Mouse (Mus musculus): Measurements from ENCODE around the gene Igf1. TPM values are rescaled to one million over a fixed set of nuclear protein-coding genes. Genes with fewer than 3 reads are reported as not detected.

Igf1 gene
- under 1 TPM; 0.43 to 0.58 TPM for polyA plus RNA-seq (2017; shearing (Covaris generic))

DNA sequence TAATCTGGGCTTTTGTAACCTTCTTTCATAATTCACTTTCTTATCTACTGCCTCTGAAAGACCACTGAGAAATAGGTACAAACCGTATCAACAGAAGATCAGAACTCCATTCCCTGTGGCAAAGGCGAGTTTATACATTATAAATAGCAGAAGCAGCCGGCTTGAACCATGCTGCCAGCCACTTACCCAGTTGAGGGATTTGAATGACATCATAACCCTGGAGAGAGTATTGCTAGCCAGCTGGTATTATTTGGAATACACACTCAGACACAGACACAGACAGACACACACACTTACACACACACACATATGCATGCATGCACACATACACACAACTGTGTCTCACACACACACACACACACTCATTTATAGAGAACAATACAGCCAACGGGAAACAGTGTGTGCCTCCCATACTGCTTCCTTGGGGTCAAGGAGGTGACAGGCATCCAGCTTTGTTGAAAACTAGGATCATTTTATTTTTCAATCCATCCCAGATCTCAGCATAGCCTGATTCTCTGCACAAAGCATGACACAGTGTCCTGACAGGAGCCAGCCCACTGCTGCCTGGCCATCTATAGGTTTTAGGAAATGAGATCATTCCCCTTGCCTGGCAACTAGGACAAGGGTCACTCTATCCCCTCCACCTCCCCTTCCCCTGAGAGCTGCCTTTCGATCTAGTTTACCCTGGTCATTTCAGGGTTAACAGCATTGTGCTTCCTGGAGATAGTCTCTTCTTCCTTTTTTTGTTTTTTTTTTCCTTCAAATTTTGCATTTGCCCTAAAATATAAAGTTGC lies at the start of gene Igf1:
Gene Igf1 (plus strand): TSS at position 253 of the 794 bp plus-strand sequence.
- no peak for ATAC-seq

DNA sequence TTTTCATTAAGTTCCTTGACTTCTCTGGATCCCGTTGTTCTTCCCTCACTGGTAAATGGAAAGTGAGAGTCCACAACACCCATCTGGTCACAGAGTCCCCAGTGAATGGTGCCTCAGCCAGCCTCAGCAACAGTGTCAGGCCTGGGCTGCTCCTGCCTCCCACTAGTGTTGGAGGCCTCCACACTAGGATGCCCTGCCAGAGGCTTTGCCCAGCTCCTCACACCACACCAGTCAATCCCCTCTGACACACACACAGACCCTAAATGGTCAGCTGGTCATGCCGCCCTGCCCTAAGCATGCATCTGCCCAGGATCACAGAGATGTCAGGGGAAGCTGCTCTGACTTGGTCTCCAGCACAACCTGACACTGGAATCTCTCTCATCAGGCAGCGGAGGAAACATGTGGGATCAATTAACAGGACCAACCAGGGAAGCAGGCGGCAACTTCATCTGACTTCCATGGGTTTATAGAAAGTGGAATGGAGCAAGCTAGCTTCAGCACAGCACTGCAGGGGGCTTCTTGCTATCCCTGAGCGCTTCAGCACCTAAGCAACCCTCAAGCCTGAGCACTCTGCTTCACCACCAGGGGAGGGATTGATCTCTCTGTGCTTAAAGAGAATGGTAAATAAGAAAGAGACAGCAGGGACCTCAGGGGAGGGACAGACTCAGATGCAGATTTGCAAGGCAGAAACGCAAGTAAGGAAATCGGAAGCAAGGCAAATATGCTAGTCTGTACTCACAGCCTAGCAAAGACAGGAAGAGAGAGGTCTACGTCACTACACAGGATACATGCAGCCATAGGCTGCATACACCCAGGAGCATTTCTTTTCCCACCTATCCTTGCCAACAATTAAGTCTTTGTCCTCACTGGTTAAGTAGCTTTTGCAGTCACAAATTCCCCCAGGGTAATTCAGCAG lies 45.6 kb upstream of the Igf1 start:
- ATAC-seq, result no peak

DNA sequence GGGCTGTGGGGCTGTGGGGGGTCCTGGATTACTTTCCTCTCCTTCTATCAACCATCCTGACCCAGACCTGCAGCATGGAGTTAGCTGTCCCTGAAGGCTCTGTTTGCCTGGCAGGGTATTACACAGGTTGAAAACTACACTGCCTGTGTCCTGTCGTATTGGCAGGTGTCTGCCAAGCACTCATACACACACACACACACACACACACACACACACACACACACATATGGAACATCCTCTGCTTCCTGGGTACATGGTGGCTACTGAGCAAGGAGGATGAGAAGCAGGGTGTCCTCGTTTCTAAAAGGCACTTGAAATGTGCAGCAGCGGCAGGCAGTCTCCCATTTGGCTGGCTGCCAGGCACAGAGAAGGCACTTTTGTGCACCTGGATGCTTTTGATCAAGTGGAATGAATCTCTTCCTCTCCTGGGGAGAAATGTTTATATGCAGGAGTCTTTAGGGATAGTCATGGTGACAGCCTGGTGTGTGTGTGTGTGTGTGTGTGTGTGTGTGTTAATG lies 44.9 kb upstream of the Igf1 start:
- ATAC-seq, result no peak

DNA sequence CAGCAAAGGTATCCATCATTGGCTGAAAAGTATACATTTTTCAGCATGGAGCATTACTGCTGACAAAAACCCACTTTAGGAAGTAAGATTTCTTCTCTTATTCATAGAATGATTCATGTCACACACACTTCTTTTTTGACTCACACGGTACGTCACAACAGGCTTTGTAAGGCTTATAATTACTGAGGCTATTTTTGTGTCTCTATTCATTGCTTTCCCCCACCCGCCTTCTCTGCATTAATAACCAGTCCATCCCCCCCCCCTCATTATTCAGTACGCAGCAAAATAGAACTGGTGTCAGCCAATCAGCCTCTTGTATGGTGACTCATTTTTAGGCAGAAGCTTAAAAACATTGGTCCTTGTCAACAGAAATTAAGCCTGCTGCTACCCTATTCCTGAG lies 41.2 kb upstream of the Igf1 start:
- no peak for ATAC-seq

GRCm38 (mm10) chr10:87817786-87818185 lies 40.3 kb upstream of the Igf1 start:
- ATAC-seq, result no peak

GRCm38 (mm10) chr10:87821906-87822305 lies 36.2 kb upstream of the Igf1 start:
- ATAC-seq, result no peak

GRCm38 (mm10) chr10:87830012-87830411 lies 28.1 kb upstream of the Igf1 start:
- no peak for ATAC-seq

DNA sequence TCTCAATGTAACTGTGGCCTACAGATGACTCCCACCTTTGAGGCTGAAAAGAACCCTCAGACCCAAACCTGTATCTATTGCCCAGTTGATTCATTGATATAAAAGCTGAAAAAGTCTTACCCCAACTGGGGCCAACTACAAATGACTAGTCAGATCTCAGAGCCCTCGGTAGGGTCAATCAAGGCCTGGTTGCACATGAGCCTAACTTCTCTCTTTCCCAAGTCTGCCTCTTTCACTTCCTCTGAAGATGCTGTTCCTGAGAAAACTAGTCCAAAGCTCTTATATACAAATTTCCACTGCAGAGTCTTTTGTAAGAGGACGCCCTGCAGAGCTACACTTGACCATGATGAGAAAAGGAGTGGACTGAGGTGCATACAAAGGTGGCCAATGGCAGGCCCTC lies 27.4 kb upstream of the Igf1 start:
- ATAC-seq, result no peak

- no peak for ATAC-seq
Measured at GRCm38 (mm10) chr10:87832101-87832500, 26.0 kb upstream of the Igf1 start.

DNA sequence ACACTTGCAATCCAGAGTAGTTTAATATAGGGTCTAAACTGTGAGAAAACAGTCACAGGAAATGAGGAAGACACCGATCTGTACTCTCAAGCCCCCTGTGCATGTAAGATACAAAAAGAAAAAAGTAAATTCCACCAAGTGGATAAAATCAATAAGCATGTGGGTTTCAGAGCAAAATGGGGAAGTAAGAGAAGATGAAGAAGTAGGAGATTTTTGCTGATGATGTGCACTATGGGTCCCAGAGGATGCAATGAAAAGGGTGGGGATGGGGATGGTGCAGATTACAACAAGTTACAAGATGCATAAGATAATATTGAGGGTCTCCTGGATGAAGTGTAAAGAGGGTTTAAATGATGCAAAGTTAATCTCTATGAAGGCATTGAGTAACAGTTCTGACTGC lies 18.6 kb upstream of the Igf1 start:
- ATAC-seq, result no peak

DNA sequence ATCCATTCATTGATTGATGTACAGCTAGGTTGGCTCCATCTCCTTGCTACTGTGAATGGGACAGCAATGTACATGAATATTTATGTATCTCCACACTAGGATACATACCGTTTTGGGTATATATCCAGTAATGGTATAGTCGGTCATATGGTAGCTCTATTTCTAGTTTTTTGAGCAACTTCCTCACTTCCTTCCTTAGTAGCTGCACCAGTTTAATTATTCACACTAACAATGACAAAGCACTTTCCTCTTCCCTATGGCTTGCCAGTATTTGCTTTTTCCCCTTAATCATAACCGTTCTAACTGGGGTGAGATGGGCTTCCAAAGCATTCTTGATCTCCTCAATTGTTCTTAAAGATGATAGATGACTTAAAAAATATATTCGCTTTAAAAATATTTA lies 15.6 kb upstream of the Igf1 start:
- no peak for ATAC-seq

DNA sequence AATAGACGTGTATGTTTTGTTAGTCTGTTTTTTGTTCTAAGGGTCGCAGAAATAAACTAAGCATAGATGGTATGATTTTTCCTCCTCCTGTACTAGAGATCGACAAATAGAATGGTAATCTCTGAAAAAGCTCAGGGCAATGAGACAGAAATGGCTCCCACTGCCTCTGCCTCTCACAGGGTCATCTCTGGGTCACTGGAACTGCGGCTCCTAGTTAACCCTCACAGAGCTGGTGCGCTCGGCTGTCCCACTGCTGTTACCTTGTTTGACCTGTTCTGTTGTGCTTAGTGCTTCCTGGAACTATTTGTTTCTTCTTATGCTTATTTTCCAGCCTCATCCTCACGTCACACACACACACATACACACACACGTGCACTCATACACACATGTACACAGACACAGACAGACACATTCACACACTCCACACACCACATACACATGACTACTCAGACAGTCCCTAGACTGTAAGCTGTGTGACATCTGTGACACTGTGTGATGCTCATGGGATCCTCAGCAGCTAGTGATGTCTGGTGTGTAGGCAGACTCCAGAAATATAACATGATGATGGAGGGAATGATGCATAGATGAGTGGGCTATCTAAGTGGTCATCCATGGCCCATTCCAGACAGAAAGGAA lies 13.0 kb upstream of the Igf1 start:
- ATAC-seq, result no peak

DNA sequence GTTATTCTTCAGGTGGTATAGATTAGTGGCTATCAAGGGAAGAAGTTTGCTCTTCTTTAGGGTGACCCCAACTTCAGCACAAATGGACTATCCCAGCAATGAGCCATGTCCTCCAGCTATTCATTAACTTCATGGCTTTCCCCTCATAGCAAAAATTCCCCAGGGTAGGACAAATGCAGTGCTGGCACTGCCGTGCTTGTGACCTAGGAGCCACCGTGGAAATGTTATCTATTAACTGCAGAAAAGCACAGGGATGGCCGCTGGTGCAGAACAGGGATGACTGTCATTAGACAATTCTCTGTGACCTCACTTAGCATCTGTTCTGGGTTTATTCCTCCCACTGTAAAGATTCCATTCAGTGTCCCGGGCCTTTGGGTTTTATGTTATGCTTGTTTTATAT lies 10.2 kb upstream of the Igf1 start:
- ATAC-seq, result no peak

GRCm38 (mm10) chr10:87848419-87848818 lies 9.6 kb upstream of the Igf1 start:
- ATAC-seq, result no peak

GRCm38 (mm10) chr10:87851492-87851891 lies 6.6 kb upstream of the Igf1 start:
- no peak for ATAC-seq

- ATAC-seq, result peak; percentile 37
Measured at GRCm38 (mm10) chr10:87854408-87854807, 3.7 kb upstream of the Igf1 start.

- ATAC-seq, result no peak
Measured at GRCm38 (mm10) chr10:87855423-87856122, 2.5 kb upstream of the Igf1 start.

DNA sequence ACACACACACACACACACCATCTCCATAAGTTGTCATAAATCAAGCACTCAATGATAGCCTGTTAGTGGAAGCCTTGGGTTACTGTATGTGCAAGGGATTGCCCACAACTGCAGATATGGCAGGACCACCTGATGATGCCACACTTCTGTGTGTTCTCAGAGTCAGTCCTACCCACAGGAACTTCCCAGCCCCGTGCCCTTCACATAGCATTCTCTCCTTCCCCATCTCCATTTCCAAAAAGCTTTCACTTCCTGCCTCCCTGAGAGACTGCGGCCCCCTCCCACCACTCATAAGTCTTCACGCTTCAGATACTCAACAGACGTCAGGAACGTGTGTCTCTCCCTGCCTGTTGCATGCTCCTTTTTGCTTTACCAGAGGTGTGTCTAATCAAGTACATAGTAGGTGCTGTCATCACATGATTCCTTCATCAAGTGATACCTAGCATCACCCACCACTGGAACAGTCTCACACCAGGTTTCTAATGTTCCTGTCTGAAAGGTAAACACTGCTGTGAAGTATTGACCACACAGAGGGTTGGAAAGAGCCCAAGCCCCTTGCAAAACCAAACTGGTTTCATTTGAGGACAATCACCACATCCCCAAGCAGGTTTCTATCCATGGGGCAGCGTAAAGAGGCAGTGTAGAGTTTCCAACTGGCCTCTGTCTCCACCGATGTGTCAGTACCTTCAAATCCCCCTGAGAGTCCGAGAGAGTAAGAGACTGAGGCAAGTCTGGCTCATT lies 680 bp upstream of the Igf1 start:
- no peak for ATAC-seq

GRCm38 (mm10) chr10:87858939-87859338 lies 874 bp downstream of the Igf1 start:
- no peak for ATAC-seq

GRCm38 (mm10) chr10:87859453-87859852 lies 1.4 kb downstream of the Igf1 start:
- ATAC-seq, result no peak

Measured in CD4-positive, CD25-positive, alpha-beta regulatory T cell, adult 4 months (primary cell).